Mouse (Mus musculus) layer of hippocampus, adult 9-10 months (tissue): ENCODE measurements around the gene Tmem9b.

Experiments used
- DNase-seq: peaks from one replicate; pipeline ENCODE4 v3.0.0; 2022; ENCODE audit warnings: low spot score

The Tmem9b gene

DNA sequence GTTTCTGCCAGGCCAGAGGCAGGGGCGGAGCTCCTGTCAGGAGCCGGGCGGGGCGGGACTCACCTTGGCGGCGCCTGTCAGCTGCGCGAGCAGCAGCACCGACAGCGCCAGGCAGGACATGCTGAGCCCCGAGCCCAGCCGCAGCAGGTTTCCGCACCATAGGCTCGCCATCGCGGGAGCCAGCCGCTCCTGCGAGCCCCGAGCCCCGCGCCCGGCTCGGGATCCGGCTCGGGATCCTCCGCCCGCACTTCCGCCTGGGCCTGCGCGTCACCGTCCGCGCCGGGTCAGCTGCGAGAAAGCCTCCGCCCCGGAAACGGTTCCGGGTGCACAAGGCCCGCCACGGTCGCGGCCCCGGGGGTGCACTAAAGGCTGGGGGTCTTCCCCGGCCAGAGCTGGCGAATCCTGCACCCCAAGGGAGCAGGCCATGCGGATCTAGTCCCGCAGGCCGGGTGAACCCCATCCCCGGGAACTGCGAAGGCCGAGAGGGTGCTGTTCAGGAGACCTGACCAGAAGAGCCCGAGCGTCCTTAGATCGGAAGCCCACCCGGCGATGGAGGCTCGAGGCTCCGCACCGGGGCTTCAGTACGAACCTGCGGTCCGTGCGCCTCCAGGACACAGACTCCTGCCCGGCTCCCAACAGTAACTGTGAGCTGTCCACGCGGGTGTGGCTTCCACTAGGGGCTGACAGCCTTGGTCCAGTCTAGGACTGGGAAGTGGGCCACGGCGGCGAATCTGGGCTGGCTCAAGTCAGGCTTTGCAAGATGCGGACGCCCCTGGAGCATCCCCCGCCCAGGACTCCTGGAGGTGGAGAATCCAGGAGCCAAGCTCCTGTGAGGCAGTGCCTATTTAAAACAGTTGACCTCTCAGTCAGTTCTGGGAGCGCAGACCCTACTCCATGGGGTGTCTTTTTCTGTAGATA lies at the start of gene Tmem9b:
Gene Tmem9b, minus strand, starts transcription at position 868 of the 918 bp plus-strand sequence.
- DNase-seq, result no peak

DNA sequence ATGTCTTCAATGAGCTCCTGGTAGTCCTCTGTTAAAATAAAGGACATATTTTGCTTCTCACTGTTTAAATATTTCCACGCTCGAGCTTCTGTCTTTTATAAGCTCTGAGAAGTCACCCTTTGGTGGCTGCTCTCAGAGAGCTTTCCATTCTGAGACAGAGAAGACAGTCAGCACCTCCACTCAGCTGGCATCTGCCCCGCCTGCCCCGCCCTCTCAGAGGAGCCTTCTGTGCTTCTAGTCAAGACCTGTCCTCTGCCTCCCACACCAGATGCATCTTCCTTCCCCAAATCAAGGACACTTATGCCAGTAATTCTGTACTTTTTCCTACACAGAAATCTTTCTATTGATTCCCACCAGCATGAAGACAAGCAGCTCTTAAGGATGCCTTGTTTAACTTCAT lies 48.0 kb upstream of the Tmem9b start:
- DNase-seq, result no peak

DNA sequence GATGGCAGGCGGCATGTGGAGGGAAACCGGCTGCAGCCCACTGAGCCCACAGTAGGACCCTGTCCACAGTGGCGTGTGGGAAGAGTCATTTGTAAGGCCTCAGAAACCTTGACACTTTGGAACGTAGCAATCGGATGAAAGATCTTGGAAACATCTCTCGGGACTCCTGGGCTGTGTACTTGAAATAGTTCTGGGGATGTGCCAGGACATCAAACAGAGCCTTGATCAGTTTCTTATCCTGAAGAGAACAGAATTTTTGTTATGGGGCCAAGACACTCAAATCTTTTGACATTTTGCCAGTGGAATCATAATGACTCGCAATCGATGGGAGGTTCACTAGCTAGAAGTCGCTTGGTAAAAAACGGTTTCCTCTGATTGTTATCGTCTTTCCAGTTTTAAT lies 46.5 kb upstream of the Tmem9b start:
- DNase-seq, result no peak

DNA sequence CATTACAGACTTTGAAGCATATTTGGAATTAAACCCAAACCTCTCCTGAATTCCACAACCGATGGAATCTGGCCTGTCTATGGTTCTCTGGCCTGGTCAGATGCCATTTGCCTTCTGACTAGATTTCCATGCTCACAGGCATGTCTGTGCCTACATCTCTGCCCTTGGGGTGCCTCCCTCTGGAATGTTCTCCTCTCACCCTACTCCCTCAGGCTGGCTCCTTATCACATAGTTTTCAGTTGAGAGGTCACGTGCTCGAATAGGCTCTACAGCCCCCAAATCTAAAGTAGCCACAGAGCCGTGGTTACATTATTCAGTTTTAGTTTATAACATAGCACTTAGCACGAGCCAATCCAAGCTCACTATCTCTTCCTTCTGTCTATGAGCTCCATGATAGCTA lies 42.9 kb upstream of the Tmem9b start:
- no peak for DNase-seq

DNA sequence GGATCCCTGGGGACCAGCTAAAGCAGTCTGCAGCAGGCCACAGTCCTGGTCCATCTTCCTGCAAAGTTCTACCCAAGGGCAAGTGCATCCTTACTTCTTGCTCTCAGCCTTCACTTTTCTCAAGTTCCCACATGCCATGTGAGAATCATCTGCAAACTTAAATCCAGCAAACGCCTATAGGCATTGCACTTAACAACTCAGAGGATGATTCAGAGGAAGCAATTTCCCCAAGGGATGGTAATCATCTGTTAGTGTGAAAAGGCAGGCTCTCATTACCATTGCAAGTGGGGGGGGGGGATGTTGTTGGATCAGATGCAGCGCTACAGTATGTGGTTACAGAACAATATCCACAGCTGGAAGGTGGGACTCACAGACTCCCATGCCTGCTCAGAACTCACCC lies 41.9 kb upstream of the Tmem9b start:
- DNase-seq, result no peak

DNA sequence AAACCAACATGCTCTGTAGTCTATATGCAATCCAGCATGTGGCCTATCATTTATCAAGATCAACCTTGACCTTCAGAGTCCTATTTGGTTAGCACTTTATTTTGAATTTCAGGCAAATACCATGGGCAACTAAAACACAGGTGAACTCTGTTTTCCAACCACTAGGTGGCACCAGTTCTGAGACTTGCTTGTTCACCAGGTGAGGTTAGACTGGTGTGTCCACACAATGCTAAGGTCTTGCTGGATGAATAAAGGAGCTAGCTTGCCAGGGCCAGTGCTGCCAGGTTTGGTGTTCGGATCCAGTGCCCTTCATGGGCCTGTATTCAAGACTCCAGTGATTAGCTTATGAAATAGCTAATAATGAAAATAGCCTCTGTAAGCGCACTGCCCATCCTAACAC lies 40.1 kb upstream of the Tmem9b start:
- no peak for DNase-seq

DNA sequence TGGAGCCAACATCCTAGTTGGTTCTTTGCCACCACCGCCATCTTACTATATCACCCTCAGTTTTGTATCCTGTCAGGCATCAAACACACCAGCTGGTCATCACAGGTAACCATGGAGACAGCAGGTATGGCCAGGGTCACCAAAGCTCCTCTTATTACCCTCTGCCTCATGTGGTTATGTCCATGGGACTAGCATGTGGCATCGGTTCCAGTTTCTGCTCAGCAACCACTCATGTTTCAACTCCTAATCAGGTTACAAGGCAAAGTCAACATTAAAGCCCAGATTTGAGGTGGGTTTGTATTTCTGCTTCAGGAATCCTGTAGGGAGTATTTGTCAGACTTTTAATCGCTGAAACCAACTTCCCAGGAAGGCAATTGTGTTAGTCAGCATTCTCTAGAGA lies 38.1 kb upstream of the Tmem9b start:
- no peak for DNase-seq

DNA sequence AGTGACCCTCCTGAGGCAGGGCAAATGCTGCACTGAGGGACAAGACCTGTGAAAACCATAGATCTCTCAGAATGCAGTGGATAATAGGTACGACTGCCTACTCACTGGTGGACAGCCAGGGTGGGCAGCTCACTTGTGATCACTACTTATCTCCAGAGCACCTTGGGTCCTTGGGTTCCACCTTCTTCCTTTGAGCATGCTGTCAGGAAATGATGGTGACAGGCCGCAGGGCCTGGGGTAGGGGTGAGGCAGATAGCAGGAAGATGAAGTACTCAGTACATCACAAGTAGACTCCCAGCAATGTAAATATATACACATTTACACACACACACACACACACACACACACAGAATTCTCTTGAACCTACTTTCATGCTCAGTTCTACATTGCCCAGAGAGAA lies 35.2 kb upstream of the Tmem9b start:
- DNase-seq, result no peak

DNA sequence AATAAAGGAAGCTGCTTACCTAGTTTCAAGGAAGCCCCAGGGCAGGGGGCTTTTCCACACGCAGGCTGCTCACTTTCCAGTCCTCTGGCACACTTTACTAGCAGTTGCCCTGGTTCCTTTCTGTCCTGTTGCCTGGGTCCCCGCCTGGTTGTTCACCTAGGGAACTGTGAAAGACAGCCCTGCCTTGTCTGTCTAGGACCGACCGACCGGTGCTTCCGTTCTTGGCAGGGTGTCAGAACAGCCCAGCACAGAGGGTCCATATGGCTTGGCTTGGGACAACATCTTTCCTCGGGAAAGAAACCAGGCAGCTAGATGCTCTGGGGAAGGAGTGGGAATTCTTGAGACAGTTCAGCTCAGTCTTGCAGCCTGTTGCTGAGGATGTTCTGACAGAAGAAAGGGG lies 30.6 kb upstream of the Tmem9b start:
- DNase-seq, result no peak

DNA sequence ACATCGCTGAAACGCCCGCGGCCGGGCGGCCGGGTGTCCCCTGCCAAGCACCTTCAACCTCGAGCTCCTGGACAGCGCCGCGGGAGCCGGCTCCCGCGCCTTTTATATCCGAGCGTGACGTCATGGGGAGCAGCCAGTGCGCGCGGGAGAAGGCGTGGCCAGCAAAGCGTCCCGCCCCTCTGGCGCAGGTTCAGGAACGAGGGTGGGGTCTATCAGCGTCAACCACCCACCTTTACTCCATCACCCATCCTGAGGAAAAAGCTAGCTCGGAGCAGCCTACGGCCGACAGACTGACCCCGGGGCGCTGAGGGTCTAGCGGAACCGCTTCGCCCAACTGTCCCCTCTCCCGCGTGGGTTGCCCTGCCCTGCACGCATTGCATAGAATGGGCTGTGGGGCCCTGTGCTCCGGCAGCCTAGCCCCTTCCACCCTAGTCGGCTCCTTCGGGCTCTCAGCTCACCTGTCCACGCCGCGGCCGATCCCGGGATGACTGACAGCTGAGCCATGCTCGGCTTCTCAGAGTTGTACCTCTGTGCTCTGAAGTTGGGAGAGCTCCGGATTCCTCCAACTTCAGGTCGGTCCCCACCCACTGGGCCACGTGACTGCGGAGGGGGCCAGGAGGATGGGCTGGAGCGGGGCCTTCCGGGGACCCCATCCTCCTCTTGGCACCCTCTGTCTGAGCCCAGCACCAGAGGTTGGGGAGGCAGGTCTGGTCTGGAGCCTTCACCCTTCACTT lies 29.0 kb upstream of the Tmem9b start, which contains the start of gene Nrip3:
Gene Nrip3, minus strand, starts transcription at position 556 of the 734 bp plus-strand sequence.
- no peak for DNase-seq

DNA sequence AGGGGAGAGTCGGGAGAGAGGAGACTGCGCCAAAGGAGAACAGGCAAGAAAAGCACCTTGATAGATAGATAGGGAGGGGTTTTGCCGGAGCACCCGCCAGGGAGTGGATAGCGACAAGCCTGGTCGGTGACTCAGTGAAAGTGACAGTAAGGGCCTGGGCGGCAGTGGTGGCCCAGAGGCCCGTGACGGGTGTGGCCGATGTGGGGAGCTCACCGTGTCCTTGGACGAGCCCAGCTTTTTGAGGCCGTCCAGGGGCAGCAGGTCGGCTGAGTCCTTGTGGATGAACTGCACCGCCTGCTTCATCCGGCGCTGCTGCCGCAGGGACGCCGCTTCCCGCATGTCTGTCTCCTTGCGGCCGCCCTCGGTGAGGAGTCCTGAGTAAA lies 28.4 kb upstream of the Tmem9b start:
- no peak for DNase-seq

DNA sequence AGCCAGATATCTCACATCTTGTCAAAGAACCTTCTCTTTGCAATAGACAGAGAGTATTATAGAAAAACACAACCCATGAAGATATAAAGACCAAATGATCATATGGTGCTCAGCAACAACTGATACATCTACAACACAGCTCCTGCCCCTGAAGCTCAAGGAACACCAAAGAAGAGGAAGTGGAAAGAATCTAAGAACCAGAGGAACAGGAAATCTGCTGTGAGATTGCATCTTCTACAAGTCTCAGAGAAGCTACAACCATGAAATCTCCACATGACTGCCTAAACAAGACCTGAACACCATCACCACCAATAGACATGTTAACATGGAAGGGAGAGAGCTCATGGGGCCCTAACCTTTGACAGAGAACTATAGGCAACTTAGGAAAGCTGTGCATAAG lies 19.6 kb upstream of the Tmem9b start:
- no peak for DNase-seq

DNA sequence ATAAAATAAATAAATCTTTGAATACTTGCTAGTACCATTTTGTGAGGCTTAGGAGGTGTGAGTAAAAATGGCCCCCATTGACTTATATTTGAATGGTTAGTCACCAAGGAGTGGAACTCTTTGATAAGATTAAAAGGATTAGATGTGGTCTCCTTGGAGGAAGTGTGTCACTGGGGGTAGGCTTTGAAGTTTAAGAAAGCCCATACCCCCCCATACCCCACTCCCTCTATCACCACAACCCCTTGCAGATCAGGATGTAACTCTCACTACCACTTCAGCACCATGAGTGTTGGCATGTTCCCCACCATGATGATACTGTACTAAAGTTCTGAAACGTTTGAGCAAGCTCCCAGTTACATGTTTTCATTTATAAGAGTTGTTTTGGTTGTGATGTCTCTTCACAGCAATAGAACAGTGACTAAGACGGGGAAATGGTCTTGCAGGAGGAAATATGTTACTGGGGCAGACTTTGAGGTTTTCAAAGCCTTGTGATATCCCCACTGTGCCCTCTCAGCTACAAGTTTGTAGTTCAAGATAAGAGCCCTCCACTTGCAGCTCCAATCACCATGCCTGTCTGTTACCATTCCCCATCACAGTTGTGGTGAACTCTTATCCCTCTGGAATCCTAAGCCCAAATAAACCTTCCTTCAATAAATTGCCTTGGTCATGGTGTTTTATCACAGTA lies 16.2 kb upstream of the Tmem9b start:
- DNase-seq, result no peak

DNA sequence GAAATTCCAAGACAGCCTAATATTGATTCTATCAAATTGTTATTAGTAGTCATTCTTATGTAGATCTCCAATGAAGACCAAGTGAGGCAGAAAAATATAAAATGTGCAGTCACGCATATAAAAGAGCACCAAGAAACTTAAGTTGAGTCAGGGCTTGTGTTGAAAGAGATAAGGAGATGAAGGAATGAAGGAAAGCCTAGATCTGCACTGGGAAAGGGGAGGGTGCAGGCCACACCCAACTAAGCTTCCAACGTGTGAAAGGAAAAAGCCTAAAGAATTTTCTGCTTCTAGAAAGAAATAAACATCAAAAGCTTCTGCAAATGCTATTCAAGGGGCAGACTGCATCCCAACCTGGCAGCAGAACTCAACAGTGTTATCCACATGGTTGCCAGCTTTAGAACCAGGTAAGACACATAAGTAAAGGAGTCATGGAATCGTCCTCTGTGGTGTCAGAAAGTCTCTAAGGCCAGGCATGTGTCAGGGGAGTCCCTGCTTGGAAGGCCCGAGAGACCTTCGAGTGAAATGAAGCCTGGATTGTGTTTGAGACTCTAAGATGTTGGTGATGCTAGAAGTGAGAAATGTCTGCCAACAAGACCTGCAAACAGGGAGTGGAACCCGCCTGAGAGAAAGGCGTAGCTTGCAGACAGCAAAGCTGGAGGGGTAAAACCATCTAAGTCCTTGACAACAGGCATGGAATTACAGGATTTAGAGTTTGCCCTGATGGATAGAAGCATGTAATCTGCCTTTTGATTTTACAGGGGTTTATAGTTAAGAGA lies 15.1 kb upstream of the Tmem9b start:
- DNase-seq, result no peak

DNA sequence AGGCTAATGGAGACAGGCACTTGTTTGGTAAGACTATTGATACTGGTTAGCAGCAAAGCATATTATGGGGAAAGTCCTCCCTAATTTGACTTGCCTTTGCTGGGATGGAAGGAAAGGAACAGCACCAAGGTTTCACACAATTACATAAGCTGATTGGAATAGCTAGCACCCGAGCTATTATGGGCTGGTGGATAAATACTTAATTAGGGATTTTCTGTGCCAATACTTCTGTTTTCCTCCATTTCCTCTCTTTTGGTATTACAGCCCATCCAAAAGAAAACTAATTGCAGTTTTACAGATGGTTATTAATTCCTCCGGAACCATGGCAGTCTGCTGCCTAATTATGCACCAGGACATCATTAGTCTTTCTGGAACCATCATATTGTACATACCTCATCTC lies 11.3 kb upstream of the Tmem9b start:
- DNase-seq, result no peak

DNA sequence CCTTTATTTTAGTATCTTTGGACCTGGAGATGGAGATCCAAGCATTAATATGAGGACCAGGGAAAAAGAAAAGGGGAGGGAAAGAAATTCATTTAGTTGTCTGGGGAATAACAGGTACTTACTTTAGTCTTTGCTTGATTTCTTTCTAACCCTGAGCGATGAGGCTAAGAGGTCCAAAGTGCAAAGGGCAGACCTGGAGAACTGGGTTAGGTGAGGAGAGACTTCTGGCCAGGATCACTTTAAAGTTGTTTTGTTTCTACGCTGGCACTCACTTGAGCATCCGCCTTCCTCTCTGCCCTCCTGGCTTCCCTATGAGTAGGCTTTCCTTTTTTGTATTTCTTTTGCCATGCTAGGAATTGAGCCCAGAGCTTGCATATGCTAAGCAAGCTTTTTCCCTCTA lies 3.6 kb upstream of the Tmem9b start:
- DNase-seq, result no peak

DNA sequence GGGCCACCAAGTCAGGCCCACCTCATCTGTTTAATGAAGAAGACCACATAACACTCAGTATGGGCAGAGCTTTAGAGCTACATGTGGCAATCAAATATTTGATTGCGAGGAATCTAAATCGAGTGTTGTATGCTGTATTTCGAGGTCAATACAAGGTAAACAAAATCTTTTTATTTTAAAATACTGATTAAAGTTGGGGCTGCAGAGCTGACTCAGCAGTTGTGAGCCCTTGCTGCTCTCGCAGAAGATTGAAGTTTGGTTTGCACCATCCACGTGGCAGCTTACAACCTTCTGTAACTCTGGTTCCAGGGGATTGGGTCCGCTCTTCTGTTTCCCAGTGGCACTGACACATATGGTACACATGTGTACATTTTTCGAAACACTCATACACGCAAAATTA lies 1.4 kb upstream of the Tmem9b start:
- no peak for DNase-seq

DNA sequence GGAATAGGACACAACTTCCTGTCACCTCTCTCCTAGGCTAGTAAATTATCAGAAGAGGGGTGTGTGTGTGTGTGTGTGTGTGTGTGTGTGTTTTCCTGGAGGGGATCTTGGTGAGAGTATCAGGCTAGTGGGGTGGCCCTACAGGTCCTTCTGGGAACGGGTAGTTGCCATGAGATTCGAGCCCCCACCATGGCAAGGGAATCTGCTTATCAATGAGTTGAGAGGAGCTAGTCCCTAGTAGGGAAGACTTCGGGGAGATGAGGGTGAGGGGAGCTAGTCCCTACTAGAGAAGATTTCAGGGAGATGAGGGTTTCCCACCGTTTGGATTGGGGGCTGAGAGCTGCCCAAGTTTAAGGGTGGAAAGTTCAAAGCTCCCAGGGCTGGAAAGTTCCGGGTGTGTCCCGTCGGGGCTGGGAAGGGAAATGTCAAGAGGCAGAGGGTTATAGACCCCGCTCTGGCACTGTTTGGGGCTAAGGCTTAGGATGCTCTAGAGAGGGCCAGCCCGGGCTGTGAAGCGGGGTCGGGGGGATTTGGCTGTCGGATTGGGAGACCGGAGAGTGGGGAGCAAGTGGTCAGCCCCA lies 1.2 kb downstream of the Tmem9b start:
- DNase-seq, result no peak

DNA sequence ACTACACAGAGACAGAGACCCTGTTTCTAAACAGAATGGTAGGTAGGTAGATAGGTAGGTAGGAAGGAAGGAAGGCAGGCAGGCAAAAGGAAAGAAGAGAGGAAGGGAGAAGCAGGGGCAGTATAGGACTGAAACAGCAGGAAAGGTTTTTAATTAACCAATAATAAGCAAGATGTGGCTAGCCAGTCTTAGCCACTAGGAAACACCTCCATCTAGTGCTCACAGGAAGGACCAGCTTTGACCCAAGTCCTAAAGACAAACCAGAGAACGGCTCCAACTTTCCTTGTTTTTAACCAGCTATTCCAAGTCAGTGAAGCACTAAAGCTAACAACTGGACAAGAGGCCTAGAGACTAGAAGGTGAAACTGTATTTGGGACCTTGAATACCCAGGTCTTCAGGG lies 4.9 kb downstream of the Tmem9b start:
- DNase-seq, result no peak

DNA sequence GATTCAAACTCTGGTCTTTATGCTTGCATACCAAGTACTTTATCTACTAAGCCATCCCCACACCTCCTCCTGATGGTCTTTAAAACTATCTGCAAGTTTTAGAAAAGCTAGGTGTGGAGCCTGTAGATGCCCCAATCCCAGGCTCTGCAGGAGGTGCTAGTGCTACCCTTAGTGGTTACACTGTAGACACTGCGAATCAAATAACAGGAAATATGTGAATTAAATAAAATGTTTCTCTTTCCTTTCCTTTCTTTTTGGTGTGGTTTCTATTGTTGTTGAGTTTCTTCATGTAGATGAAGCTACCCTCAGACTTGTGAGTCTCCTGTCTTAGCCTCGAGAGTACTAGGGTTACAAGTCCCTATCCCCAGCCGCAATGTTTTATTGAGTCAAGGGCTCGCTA lies 11.0 kb downstream of the Tmem9b start:
- DNase-seq, result no peak

DNA sequence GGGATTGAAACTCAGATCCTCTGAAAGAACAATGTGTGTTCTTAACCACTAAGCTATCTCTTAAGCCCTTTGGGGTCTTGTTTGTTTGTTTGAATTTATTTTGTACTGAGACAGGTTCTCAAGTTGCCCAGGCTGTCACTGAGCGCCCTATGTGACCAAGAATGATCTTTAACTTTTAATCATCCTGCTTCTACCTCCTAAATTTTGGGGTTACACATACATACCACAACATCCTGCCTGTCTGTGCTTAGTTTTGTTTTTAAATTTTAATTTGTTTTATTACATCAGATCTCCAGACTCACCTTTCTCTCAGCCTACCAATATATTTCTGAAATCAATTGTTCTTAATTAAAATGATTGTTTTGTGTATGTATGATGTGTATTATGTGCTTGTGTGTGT lies 11.6 kb downstream of the Tmem9b start:
- no peak for DNase-seq
